Mouse (Mus musculus): ENCODE measurements at regions not wholly inside any gene's neighbourhood (a gene's known extent, or its start where the extent isn't known, plus 50 kb on each side); places are given as distances from the start of the nearest gene placed in this dataset.
"Not testable (repeated sequence)": the region's sequence is repeated elsewhere in the genome, so short reads cannot be mapped to it uniquely, and the experiment has no call there.

GRCm38 (mm10) chr13:82058872-82059271 lies 276.0 kb downstream of the Cetn3 start:
- Histone ChIP-seq H3K27me3 (replicated peaks) (no peaks in the 10 kb centered on the region), H3K9me3 (no peaks in the 10 kb centered on the region), H3K27ac (replicated peaks) (peak overlapping the region; percentile 82), H3K4me3 (no peak overlapping the region), H3K9ac (no peak overlapping the region), H3K4me1 (peaks cover 28% of the 10 kb centered on the region), H3K36me3 (no peaks in the 10 kb centered on the region), H3K4me2 (no peak overlapping the region)
- WGBS = 66% methylated on average over 3 of the region's 3 CpGs
- ATAC-seq (ENCODE audit: extremely low read depth, insufficient number of reproducible peaks, low FRiP score, low TSS enrichment) = no peak

GRCm38 (mm10) chr13:82059498-82059897 lies 276.6 kb downstream of the Cetn3 start:
- H3K27me3 ChIP-seq (replicated peaks) = no peaks in the 10 kb centered on the region
- H3K27ac ChIP-seq (replicated peaks) = peak overlapping the region; percentile 82
- no peak overlapping the region for H3K9ac ChIP-seq
- no peak overlapping the region; the same call in 1 of the 2 replicates for H3K4me2 ChIP-seq
- H3K9me3 ChIP-seq = no peaks in the 10 kb centered on the region
- peak; percentile 66; the same call in 1 of the 2 replicates for ATAC-seq (ENCODE audit: extremely low read depth, insufficient number of reproducible peaks, low FRiP score, low TSS enrichment)
- peaks cover 28% of the 10 kb centered on the region for H3K4me1 ChIP-seq
- H3K36me3 ChIP-seq = no peaks in the 10 kb centered on the region
- 8% methylated on average over 5 of the region's 5 CpGs for WGBS
- no peak overlapping the region for H3K4me3 ChIP-seq

GRCm38 (mm10) chr13:82063880-82064279 lies 281.0 kb downstream of the Cetn3 start:
- WGBS = 87% methylated on average over 2 of the region's 2 CpGs
- not testable (repeated sequence) for H3K36me3 ChIP-seq; H3K27ac ChIP-seq (replicated peaks); H3K27me3 ChIP-seq (replicated peaks); ATAC-seq (ENCODE audit: extremely low read depth, insufficient number of reproducible peaks, low FRiP score, low TSS enrichment); H3K9me3 ChIP-seq; H3K9ac ChIP-seq; H3K4me3 ChIP-seq; H3K4me2 ChIP-seq
- peaks cover 14% of the 10 kb centered on the region for H3K4me1 ChIP-seq

GRCm38 (mm10) chr13:82066174-82066573 lies 283.3 kb downstream of the Cetn3 start:
- Histone ChIP-seq H3K4me1 (no peaks in the 10 kb centered on the region), H3K4me2 (no peak overlapping the region), H3K36me3 (no peaks in the 10 kb centered on the region), H3K27ac (replicated peaks) (no peak overlapping the region), H3K27me3 (replicated peaks) (no peaks in the 10 kb centered on the region), H3K9ac (no peak overlapping the region), H3K9me3 (no peaks in the 10 kb centered on the region), H3K4me3 (no peak overlapping the region)
- no peak for ATAC-seq (ENCODE audit: extremely low read depth, insufficient number of reproducible peaks, low FRiP score, low TSS enrichment)
- 64% methylated on average over 1 of the region's 1 CpGs for WGBS

GRCm38 (mm10) chr13:82066674-82067270 lies 283.9 kb downstream of the Cetn3 start:
- Histone ChIP-seq H3K36me3 (no peaks in the 10 kb centered on the region), H3K27me3 (replicated peaks) (no peaks in the 10 kb centered on the region), H3K9ac (no peak overlapping the region), H3K27ac (replicated peaks) (no peak overlapping the region), H3K4me1 (no peaks in the 10 kb centered on the region), H3K9me3 (no peaks in the 10 kb centered on the region), H3K4me2 (no peak overlapping the region), H3K4me3 (no peak overlapping the region)
- ATAC-seq (ENCODE audit: extremely low read depth, insufficient number of reproducible peaks, low FRiP score, low TSS enrichment) = no peak
- 70% methylated on average over 3 of the region's 3 CpGs for WGBS

- Histone ChIP-seq H3K27me3 (replicated peaks) (no peaks in the 10 kb centered on the region), H3K4me1 (no peaks in the 10 kb centered on the region), H3K4me2 (no peak overlapping the region), H3K9ac (no peak overlapping the region), H3K4me3 (no peak overlapping the region), H3K27ac (replicated peaks) (no peak overlapping the region), H3K9me3 (no peaks in the 10 kb centered on the region), H3K36me3 (no peaks in the 10 kb centered on the region)
- no peak for ATAC-seq (ENCODE audit: extremely low read depth, insufficient number of reproducible peaks, low FRiP score, low TSS enrichment)
- WGBS = 86% methylated on average over 1 of the region's 1 CpGs
These were observed 289.6 kb downstream of the Cetn3 start for GRCm38 (mm10) chr13:82072449-82072848.

GRCm38 (mm10) chr13:82073343-82073742 lies 290.5 kb downstream of the Cetn3 start:
- Histone ChIP-seq H3K27me3 (replicated peaks) (no peaks in the 10 kb centered on the region), H3K9ac (no peak overlapping the region), H3K27ac (replicated peaks) (no peak overlapping the region), H3K4me1 (no peaks in the 10 kb centered on the region), H3K4me2 (no peak overlapping the region), H3K9me3 (no peaks in the 10 kb centered on the region), H3K4me3 (no peak overlapping the region), H3K36me3 (no peaks in the 10 kb centered on the region)
- ATAC-seq (ENCODE audit: extremely low read depth, insufficient number of reproducible peaks, low FRiP score, low TSS enrichment) = no peak

- H3K27me3 ChIP-seq (replicated peaks) = no peaks in the 10 kb centered on the region
- H3K27ac ChIP-seq (replicated peaks) = no peak overlapping the region
- no peaks in the 10 kb centered on the region for H3K9me3 ChIP-seq
- H3K4me1 ChIP-seq = no peaks in the 10 kb centered on the region
- ATAC-seq (ENCODE audit: extremely low read depth, insufficient number of reproducible peaks, low FRiP score, low TSS enrichment) = no peak
- 81% methylated on average over 2 of the region's 2 CpGs for WGBS
- H3K36me3 ChIP-seq = no peaks in the 10 kb centered on the region
- no peak overlapping the region for H3K4me2 ChIP-seq
- H3K9ac ChIP-seq = no peak overlapping the region
- H3K4me3 ChIP-seq = no peak overlapping the region
These were observed 298.5 kb downstream of the Cetn3 start for GRCm38 (mm10) chr13:82081375-82081774.

GRCm38 (mm10) chr13:82087635-82088034 lies 304.8 kb downstream of the Cetn3 start:
- no peak overlapping the region for H3K4me2 ChIP-seq
- no peak overlapping the region for H3K9ac ChIP-seq
- 57% methylated on average over 3 of the region's 3 CpGs for WGBS
- no peak overlapping the region for H3K27ac ChIP-seq (replicated peaks)
- H3K27me3 ChIP-seq (replicated peaks) = no peaks in the 10 kb centered on the region
- no peaks in the 10 kb centered on the region for H3K36me3 ChIP-seq
- no peak for ATAC-seq (ENCODE audit: extremely low read depth, insufficient number of reproducible peaks, low FRiP score, low TSS enrichment)
- H3K9me3 ChIP-seq = no peaks in the 10 kb centered on the region
- no peaks in the 10 kb centered on the region for H3K4me1 ChIP-seq
- no peak overlapping the region for H3K4me3 ChIP-seq

- no peaks in the 10 kb centered on the region for H3K27me3 ChIP-seq (replicated peaks)
- ATAC-seq (ENCODE audit: extremely low read depth, insufficient number of reproducible peaks, low FRiP score, low TSS enrichment) = no peak
- H3K4me3 ChIP-seq = no peak overlapping the region
- H3K27ac ChIP-seq (replicated peaks) = no peak overlapping the region
- no peaks in the 10 kb centered on the region for H3K36me3 ChIP-seq
- 74% methylated on average over 5 of the region's 5 CpGs for WGBS
- no peak overlapping the region for H3K9ac ChIP-seq
- H3K4me2 ChIP-seq = no peak overlapping the region
- no peaks in the 10 kb centered on the region for H3K4me1 ChIP-seq
- H3K9me3 ChIP-seq = no peaks in the 10 kb centered on the region
These were observed 309.3 kb downstream of the Cetn3 start for GRCm38 (mm10) chr13:82092186-82092585.

- no peaks in the 10 kb centered on the region for H3K4me1 ChIP-seq
- ATAC-seq (ENCODE audit: extremely low read depth, insufficient number of reproducible peaks, low FRiP score, low TSS enrichment) = no peak
- no peak overlapping the region for H3K27ac ChIP-seq (replicated peaks)
- H3K4me2 ChIP-seq = no peak overlapping the region
- WGBS = 68% methylated on average over 2 of the region's 2 CpGs
- H3K9ac ChIP-seq = no peak overlapping the region
- H3K27me3 ChIP-seq (replicated peaks) = no peaks in the 10 kb centered on the region
- H3K36me3 ChIP-seq = no peaks in the 10 kb centered on the region
- no peaks in the 10 kb centered on the region for H3K9me3 ChIP-seq
- H3K4me3 ChIP-seq = no peak overlapping the region
These were observed 323.2 kb downstream of the Cetn3 start for GRCm38 (mm10) chr13:82106032-82106431.

Measured in heart, embryonic 13.5 days (tissue).